Mouse (Mus musculus) myocyte (in vitro differentiated cells): ENCODE measurements around the gene Olfr1352.
"Not testable (repeated sequence)": the region's sequence is repeated elsewhere in the genome, so short reads cannot be mapped to it uniquely, and the experiment has no call there.

Experiments used
- CEBPB ChIP-seq: IDR thresholded peaks from 2 replicates; pipeline ENCODE4 v1.6.1; 2011; ENCODE audit warnings: mild to moderate bottlenecking, moderate library complexity; ENCODE audit not compliant: poor library complexity, insufficient read depth, severe bottlenecking
- E2F4 ChIP-seq: IDR thresholded peaks from one replicate; pipeline ENCODE4 v1.6.1; 2011; ENCODE audit warnings: mild to moderate bottlenecking, control low read depth, moderate library complexity; ENCODE audit not compliant: insufficient read depth
- MYOD1 ChIP-seq, 3 experiments: IDR thresholded peaks; one replicate each; pipeline ENCODE4 v1.6.1; 2011; ENCODE audit warnings: control low read depth in 2 of 3, low read depth in 2 of 3, mild to moderate bottlenecking in 2 of 3, moderate library complexity in 1 of 3; ENCODE audit not compliant: insufficient read length in 2 of 3, control insufficient read depth in 1 of 3
- MYOG ChIP-seq, 3 experiments: IDR thresholded peaks; one replicate each; pipeline ENCODE4 v1.6.1; 2011; ENCODE audit warnings: control low read depth in 2 of 3, low read depth in 2 of 3, mild to moderate bottlenecking in 2 of 3; ENCODE audit not compliant: insufficient read length in 2 of 3, control insufficient read depth in 1 of 3, insufficient read depth in 1 of 3
- POLR2A ChIP-seq: IDR thresholded peaks from one replicate; pipeline ENCODE4 v1.6.1; 2011; ENCODE audit warnings: low read depth, mild to moderate bottlenecking, control low read depth, moderate library complexity; ENCODE audit not compliant: insufficient read length
- SRF ChIP-seq: IDR thresholded peaks from one replicate; pipeline ENCODE4 v1.6.1; 2011; ENCODE audit warnings: low read depth; ENCODE audit not compliant: control insufficient read depth, insufficient read length
- TCF12 ChIP-seq: IDR thresholded peaks from one replicate; pipeline ENCODE4 v1.6.1; 2011; ENCODE audit warnings: mild to moderate bottlenecking, control low read depth; ENCODE audit not compliant: poor library complexity, insufficient read depth, severe bottlenecking
- USF1 ChIP-seq: IDR thresholded peaks from one replicate; pipeline ENCODE4 v1.6.1; 2011; ENCODE audit warnings: low read depth, mild to moderate bottlenecking, control low read depth, moderate library complexity

- not testable (repeated sequence) for TF ChIP-seq POLR2A; SRF; CEBPB; MYOD1 (IDR thresholded peaks at IDR 0.05; ENCODE audit: control insufficient read depth in 1 of 3, insufficient read length in 2 of 3, low read depth in 2 of 3); MYOG (IDR thresholded peaks at IDR 0.05; ENCODE audit: control insufficient read depth in 1 of 3, insufficient read depth in 1 of 3, insufficient read length in 2 of 3, low read depth in 2 of 3); TCF12; USF1; E2F4
These were observed 30.5 kb upstream of the Olfr1352 start, which contains the start of gene Olfr8 for GRCm38 (mm10) chr10:78950336-78950735.
